11 mouse cellular contexts compared by ENCODE assay signal in the genomic region with DNA sequence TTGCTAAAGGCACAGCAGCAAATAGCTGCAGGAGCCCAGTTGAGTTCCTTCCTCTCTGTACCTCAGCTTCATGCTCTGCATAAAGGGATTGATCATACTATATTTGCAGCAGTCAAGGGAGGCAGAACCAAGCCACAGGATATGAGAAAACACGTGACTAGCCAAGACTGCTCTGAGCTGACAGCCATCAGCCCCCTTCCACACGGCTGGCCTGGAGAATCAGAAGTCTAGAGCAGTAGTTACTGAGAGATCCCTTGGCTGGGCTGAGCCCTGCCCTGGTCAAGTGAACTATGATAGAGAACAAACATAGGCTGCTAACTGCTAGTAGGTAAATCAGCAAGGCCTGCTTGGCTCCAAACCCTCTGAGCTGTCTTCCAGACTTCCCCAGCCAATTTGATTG.
DNase-seq lines count a peak whose midpoint lies in the region; ATAC-seq lines count a peak whose summit lies in the region.
"Had no signal": no experiment of that assay in that cellular context is flagged by ENCODE, and none has a peak within 500 bp of the region (broad histone marks: within the 10 kb centered on the region; RNA-seq: fewer than 3 reads in every experiment).

No protein-coding gene starts in this region.

- ATAC-seq in forebrain, embryonic 14.5 days = no peak
- ATAC-seq in megakaryocyte, adult 5-6 weeks (ENCODE audit: poor library complexity, severe bottlenecking) = 0 out of 2 replicates have a peak, but pooled peaks have one; percentile 9

- H3K27me3 ChIP-seq in forebrain, embryonic 14.5 days (replicated peaks; ENCODE audit: control insufficient read depth, insufficient read depth, low read length) = no peaks in the 10 kb centered on the region
- peaks cover 40% of the 10 kb centered on the region for H3K27me3 ChIP-seq in forebrain, embryonic 10.5 days (ENCODE audit: poor library complexity, severe bottlenecking)
- H3K27me3 ChIP-seq: stomach, embryonic 15.5 days had no signal

- no peak overlapping the region for H3K9ac ChIP-seq in forebrain, embryonic 14.5 days (ENCODE audit: low read length)
- H3K9ac ChIP-seq: stomach, embryonic 15.5 days had no signal

- intact Hi-C loops in gastrocnemius, postnatal 36 days (cut with DNase I) = no loop called here

- H3K4me2 ChIP-seq in forebrain, embryonic 14.5 days (ENCODE audit: low read length) = peak overlapping the region; percentile 51; the same call in 1 of the 2 replicates
- H3K4me2 ChIP-seq: stomach, embryonic 15.5 days had no signal

- H3K9me3 ChIP-seq in forebrain, embryonic 14.5 days (replicated peaks; ENCODE audit: control insufficient read depth, low read length) = no peaks in the 10 kb centered on the region
- no peaks in the 10 kb centered on the region for H3K9me3 ChIP-seq in forebrain, embryonic 10.5 days
- H3K9me3 ChIP-seq: stomach, embryonic 15.5 days had no signal

- no peak overlapping the region for H3K27ac ChIP-seq in forebrain, embryonic 14.5 days (ENCODE audit: low read depth, low read length)
- H3K27ac ChIP-seq in forebrain, embryonic 10.5 days = no peak overlapping the region
- H3K27ac ChIP-seq: kidney, postnatal 0 days; stomach, embryonic 15.5 days had no signal

- H3K36me3 ChIP-seq in forebrain, embryonic 14.5 days (ENCODE audit: control insufficient read depth, insufficient read depth, low read length) = no peaks in the 10 kb centered on the region
- H3K36me3 ChIP-seq in forebrain, embryonic 10.5 days (replicated peaks) = no peaks in the 10 kb centered on the region
- H3K36me3 ChIP-seq: stomach, embryonic 15.5 days had no signal

- WGBS in forebrain, embryonic 14.5 days = 58% methylated on average over 2 of the region's 2 CpGs
- 67% methylated on average over 2 of the region's 2 CpGs for WGBS in forebrain, embryonic 10.5 days

- H3K4me3 ChIP-seq in forebrain, embryonic 14.5 days (ENCODE audit: low read depth, low read length) = no peak overlapping the region
- H3K4me3 ChIP-seq in forebrain, embryonic 10.5 days = no peak overlapping the region
- H3K4me3 ChIP-seq: stomach, embryonic 15.5 days had no signal

- DNase-seq in forebrain, embryonic 14.5 days (ENCODE audit: low spot score) = no peak
- DNase-seq in forebrain, embryonic 10.5 days (ENCODE audit: extremely low spot score, low spot score) = no peak
- peak; percentile 17 for DNase-seq in thymus, postnatal 0 days (ENCODE audit: low spot score)
- no peak for DNase-seq in thymus, adult 18-20 months
- DNase-seq in thymus, postnatal 4 days = peak; percentile 33
- no peak for DNase-seq in embryo, embryonic 10 days (ENCODE audit: low spot score)
- no peak for DNase-seq in gastrocnemius, postnatal 36 days
- DNase-seq: lung, adult 18-20 months had no signal

- peaks cover 30% of the 10 kb centered on the region for H3K4me1 ChIP-seq in forebrain, embryonic 14.5 days (ENCODE audit: control insufficient read depth, insufficient read depth, low read length)
- peaks cover 46% of the 10 kb centered on the region for H3K4me1 ChIP-seq in forebrain, embryonic 10.5 days

Comparison
In these comparisons a context has a peak if more than half of its experiments do, and no peak if none do; other contexts are left out.
1. DNase-seq: peak in thymus, postnatal 0 days (single experiment) and thymus, postnatal 4 days (single experiment); none in forebrain, embryonic 14.5 days (single experiment), forebrain, embryonic 10.5 days (single experiment), thymus, adult 18-20 months (0 of 2), embryo, embryonic 10 days (single experiment) and gastrocnemius, postnatal 36 days (0 of 2).